Mouse (Mus musculus): ENCODE results near the gene Bnip2. TPM values are rescaled to one million over a fixed set of nuclear protein-coding genes. Genes with fewer than 3 reads are reported as not detected.

The Bnip2 gene
- 106 and 123 TPM in 2 replicates for polyA plus RNA-seq (2015; fragmentation: Nextera tagmentation; extraction: Ambion mirVana)

GRCm38 (mm10) chr9:69989303-69990121 is at the start of gene Bnip2:
TSS of gene Bnip2 (plus strand) at chr9:69989466.

GRCm38 (mm10) chr9:70012408-70012901 is 23.2 kb downstream of the Bnip2 start, which contains the start of gene Gtf2a2:
TSS of gene Gtf2a2 (plus strand) at chr9:70012550.

GRCm38 (mm10) chr9:70037988-70038387 is 48.7 kb downstream of the Bnip2 start, which contains the start of gene Gcnt3:
TSS of gene Gcnt3 (minus strand) at chr9:70038088.

Other genes starting within 250 kb of the Bnip2 start
- gene Foxb1, start 228.5 kb upstream of the Bnip2 start, polyA plus RNA-seq (2015; fragmentation: Nextera tagmentation; extraction: Ambion mirVana) = not detected in 2 replicates
- gene Gtf2a2, start 23.1 kb downstream of the Bnip2 start, polyA plus RNA-seq (2015; fragmentation: Nextera tagmentation; extraction: Ambion mirVana) = 159 and 165 TPM in 2 replicates
- gene Gcnt3, start 48.6 kb downstream of the Bnip2 start, polyA plus RNA-seq (2015; fragmentation: Nextera tagmentation; extraction: Ambion mirVana) = 10.2 and 11.8 TPM in 2 replicates
- gene Fam81a, start 153.1 kb downstream of the Bnip2 start, polyA plus RNA-seq (2015; fragmentation: Nextera tagmentation; extraction: Ambion mirVana) = 0.85 and 1.4 TPM in 2 replicates
- gene Myo1e, start 217.9 kb downstream of the Bnip2 start, polyA plus RNA-seq (2015; fragmentation: Nextera tagmentation; extraction: Ambion mirVana) = 16.3 and 16.5 TPM in 2 replicates